Mouse (Mus musculus): ENCODE results near the gene Mndal.

GRCm38 (mm10) chr1:173953563-173953962 is 11.3 kb upstream of the Mndal start:
- TF ChIP-seq POLR2A (IDR thresholded peaks at IDR 0.05; ENCODE audit: insufficient read length, low read depth) (no peak), POLR2AphosphoS2 (IDR thresholded peaks at IDR 0.05; ENCODE audit: insufficient read length, low read depth) (no peak), USF1 (IDR thresholded peaks at IDR 0.05; ENCODE audit: low read depth) (no peak), CEBPB (IDR thresholded peaks at IDR 0.05; ENCODE audit: insufficient read depth, poor library complexity, severe bottlenecking) (no peak), MYOG (IDR thresholded peaks at IDR 0.05; ENCODE audit: control insufficient read depth in 1 of 3, insufficient read depth in 1 of 3, insufficient read length in 2 of 3, low read depth in 2 of 3) (no peak)
